Mouse (Mus musculus) gastrocnemius, postnatal 4 days (tissue): ENCODE measurements at regions not wholly inside any gene's neighbourhood (a gene's known extent, or its start where the extent isn't known, plus 50 kb on each side); places are given as distances from the start of the nearest gene placed in this dataset.
A peak's percentile ranks its signal among the peaks of the same experiment; 100 is the strongest.

ENCODE experiments used
- DNase-seq, 2 experiments: peaks; one replicate each; pipeline ENCODE4 v3.0.0; 2021 to 2022; ENCODE audit warnings: low spot score in 2 of 2, mixed read lengths in 2 of 2

DNA sequence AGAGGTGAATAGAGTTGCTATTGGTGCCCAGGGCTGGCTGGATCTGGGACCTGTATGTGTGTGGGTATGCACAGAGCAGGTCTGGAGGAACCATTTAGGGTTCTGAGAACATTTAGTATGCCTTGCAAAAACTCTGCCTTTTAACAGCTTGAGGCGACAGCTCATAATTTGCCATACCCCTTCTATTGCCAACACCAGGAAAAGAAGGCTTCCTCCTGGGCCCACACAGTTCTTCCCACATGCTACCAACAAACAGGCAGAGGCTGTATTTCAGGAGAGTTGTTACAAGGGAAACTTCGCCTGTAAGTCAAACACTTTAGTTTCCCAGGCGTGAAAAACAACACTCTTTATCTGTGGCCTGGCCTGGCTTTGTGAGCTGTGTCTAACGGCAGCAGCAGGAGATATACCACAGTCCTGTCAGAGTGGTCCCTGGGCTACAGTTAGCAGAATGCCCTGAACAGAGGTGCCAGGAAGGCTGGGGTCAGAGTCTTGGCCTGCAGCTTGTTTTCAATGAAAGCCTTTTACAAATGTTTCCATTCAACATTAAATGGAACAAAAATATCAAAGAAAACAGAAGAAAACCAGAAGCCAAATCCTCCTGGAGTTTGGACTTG lies 225.4 kb downstream of the Dhx35 start:
- DNase-seq = no peak

DNA sequence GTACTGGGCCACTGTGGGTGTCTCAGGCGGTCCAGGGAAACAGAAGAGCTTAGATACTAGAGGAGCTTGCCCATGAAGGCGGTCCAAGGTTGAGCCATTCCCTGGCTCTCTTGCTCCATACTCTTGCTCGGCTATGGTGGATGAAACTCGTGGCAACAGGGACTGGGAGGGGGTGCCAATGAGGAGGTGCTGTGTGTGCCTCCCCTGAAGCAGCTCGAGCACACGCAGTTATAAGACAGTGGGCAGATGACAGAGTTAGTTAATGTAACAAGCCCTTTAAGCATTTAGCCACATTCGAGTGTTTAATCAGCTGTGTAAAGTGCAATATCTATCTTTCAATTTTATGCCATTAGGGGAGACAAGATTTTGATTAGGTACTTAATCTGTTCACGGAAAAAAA lies 237.5 kb downstream of the Dhx35 start:
- no peak for DNase-seq

DNA sequence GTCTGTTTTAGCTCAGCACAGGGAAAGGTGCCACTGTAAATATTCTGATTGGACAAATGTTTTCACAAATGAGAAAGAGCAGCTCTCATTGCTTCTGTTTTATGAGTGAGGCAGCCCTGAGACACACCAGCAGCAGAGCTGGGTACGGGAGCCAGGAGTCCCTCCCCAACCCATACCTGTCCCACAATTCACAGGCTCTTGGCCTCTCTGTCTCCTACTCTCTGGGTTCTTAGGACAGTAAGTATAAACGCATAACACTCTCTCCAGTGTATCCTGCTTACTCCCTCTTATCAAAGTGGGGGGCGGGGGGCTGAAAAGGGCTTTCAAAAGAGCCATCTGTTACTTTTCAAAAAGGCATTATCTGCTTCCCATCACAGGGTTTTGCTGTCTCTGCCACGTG lies 245.3 kb downstream of the Dhx35 start:
- no peak for DNase-seq

DNA sequence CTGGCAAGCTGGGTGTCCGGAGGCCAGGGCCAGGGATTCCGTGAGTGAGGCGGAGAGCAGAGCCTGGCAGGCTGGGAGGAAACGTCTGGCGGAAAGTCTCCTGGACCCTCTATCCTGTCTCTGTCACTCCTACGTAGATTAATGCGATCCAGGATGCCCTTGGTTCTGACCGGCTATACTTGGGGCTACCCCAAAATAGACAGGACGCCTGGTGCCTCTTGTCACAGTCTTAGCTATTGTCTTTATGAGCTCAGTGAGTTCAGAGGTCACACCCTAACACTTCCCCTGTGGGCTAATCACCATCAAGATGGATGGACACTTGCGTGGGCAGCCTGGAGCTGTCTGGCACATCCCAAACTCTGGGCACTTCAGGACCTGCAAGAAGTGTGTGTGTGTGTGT lies 258.9 kb downstream of the Dhx35 start:
- DNase-seq = no peak

- DNase-seq = peak; percentile 55 to 66
Measured at GRCm38 (mm10) chr2:159053936-159054335, 259.3 kb downstream of the Dhx35 start.

DNA sequence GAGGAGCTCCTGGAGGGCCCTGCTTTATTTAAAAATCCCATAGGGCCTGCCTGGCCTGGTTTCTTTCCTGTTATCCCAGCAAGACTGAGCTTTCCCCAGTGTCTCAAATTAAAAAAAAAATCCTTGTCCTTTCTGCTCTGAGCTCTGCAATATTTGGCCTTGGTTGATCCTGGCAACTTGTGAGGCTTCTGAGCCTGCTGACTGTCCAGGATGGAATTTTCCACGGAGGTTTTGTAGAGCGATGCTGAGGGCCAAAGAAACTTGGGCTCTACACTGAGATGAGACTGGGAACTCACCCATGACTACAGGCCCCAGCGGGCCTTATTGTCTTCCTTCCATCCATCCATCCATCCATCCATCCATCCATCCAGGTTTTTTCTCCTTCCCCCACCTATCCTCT lies 259.8 kb downstream of the Dhx35 start:
- no peak for DNase-seq

GRCm38 (mm10) chr2:159055780-159056179 lies 261.2 kb downstream of the Dhx35 start:
- DNase-seq = no peak

GRCm38 (mm10) chr2:159056960-159057359 lies 262.4 kb downstream of the Dhx35 start:
- no peak for DNase-seq

DNA sequence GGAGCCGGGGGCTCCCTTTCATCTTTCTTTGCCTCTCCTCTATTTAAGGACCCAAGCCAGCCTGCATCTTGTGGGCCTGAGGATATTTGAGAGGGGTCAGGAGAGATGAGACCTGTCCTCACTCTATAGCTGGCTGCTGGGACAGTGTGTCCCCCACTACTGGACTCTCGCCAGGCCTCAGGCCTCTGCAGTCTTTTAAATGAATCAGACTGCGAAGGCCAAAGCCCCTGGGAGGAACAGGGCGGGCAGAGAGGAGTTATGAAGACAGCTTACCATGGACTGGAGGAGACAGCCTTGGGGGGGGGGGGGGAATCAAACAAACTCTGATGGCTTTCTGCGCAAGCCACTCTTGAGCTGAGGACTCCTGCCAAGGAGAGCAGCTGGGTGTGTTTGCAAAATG lies 262.9 kb downstream of the Dhx35 start:
- DNase-seq = no peak

GRCm38 (mm10) chr2:159062266-159062665 lies 267.7 kb downstream of the Dhx35 start:
- peak in 1 of 2 experiments; percentile 26 for DNase-seq

- no peak for DNase-seq
Measured at GRCm38 (mm10) chr2:159062666-159063065, 268.1 kb downstream of the Dhx35 start.

DNA sequence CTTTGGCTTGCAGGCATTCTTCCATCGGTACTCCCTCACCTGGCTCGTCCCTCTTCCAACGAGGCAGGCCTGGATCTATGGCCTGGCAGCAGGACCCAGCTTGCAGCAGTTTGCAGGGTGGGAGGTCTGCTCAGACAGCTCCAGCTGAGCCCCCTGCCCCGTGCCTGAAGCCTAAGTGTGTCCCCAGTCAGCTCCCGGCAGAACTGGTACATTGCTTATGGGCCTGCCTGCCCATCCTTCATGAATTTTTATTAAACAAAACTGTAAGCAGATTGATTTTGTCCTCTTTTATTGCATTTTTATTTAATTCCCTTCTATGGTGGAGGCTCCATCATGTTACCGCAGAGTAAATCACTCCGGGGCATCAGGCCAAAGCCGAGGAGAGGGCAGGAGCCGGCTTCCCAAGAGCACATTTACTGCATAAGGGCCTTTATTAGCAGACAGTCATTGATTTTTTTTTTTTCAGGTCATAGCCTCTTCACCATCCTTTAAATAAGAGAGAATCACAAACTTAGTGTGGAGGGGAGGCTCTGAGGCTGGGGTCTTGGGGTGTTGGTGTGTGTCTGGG lies 269.9 kb downstream of the Dhx35 start:
- no peak for DNase-seq

- DNase-seq = no peak
Measured at GRCm38 (mm10) chr2:159067506-159067905, 272.9 kb downstream of the Dhx35 start.

GRCm38 (mm10) chr2:159068303-159069020 lies 273.9 kb downstream of the Dhx35 start:
- no peak for DNase-seq

GRCm38 (mm10) chr2:159069180-159069579 lies 274.6 kb downstream of the Dhx35 start:
- no peak for DNase-seq

DNA sequence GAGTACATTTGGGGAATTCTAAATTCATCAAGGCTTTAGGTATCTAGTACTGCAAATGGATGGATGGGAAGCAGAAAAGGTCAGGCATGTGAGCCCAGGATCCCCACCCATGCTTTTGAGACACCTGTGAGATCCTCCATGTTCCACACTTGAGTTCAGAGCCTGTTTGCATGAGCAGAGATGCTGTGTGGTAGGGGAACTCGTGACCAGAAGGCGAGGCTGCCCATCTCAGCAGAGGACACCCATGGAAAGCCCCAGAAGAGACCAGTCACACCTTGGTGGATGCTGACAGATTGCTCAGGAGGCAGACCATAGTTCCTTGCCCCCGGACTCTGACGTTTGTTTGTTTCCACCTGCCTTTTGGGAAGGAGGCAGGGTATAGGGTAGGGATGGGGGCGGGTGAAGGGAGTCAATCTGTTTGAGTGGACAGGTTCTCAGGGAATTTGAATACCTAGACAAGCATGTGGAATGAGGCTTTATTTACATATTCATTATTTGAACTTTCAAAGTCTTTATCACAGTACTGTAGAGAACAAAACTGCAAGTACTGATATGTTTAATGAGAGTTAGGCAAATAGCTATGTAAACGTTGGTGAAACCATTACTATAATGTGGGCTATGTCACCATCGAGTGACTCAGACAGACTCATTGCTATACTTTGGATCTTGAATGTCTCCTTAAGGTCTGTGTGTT lies 278.5 kb downstream of the Dhx35 start:
- DNase-seq = no peak

- no peak for DNase-seq
Measured at GRCm38 (mm10) chr2:159079836-159080235, 285.2 kb downstream of the Dhx35 start.

DNA sequence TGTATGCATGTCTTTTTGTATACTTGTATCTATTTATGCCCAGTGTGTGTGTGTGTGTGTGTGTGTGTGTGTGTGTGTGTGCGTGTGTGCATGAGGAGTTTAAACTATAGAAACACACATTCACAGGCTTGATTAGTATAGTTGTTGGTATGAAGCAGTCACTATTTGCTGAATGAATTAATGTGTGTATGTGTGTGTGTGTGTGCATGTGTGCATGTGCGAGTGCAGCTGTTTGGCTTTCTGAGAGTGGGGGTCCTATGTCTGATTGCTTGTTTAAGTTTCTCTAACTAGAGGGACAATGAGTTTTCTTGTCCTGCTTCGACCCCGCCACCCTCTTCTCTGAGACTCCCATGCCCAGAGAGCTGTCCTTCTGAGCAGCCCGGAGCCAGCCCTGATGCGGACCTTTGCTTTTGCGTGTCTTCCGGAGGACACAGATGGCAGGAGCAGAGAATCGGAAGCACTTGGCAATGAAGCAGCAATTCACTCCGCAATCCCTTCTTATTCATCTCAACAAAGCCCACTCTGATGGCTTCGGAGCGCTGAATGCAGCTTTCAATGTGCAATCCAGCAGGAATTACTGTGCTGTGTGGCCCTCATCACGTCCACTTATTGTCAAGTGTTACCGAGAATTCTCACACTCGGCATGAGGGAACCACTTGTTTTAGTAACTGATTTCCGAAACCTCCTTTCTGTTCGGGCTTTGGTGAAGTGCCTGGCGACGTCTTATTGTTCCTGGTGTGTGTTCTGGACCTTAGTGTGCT lies 286.4 kb downstream of the Dhx35 start:
- no peak for DNase-seq

DNA sequence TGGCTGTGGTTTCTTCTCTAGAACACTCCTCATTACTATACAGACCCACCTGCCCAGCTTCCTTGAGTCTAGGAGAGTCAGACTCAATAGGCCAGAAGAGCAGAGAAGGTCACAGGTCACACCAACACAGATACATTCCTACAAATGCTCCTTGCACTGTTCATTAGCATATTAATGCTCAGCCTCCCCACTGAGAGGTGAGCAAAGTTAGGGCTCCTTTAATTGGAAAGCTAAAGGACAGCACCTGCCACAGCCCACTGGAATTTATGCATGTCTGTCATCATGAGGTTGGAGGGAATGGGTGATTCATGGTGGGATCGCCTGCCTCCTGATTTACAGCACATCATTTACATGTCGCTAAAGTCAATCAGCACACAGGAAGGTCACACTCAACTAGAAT lies 292.2 kb downstream of the Dhx35 start:
- DNase-seq = no peak

DNA sequence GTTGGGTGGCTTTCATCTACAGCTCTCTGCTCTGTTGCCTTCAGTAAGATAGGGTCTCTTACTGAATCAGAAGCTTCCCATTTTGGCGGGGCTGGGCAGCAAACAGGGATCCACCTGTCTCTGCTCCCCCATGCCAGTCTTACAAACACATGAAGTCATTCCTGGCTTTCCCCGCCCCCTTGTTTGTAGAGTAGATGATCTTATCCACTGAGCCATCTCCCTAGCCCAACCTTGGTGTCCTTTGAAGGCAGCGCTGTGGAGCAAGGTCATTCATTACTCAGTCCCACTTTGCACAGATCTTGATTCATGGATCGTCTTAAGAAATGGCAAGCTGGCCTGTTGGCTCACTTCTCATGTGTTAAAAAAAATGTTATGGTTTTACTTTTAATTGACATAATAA lies 293.6 kb downstream of the Dhx35 start:
- DNase-seq = no peak

GRCm38 (mm10) chr2:159096667-159097066 lies 302.1 kb downstream of the Dhx35 start:
- peak in 1 of 2 experiments; percentile 20 for DNase-seq
